Mouse (Mus musculus) small intestine, adult 2 months (tissue): ENCODE data around the gene Gpr21. TPM values are rescaled to one million over a fixed set of nuclear protein-coding genes. Genes with fewer than 3 reads are reported as not detected.
"Not testable (repeated sequence)": the region's sequence is repeated elsewhere in the genome, so short reads cannot be mapped to it uniquely, and the experiment has no call there.

ENCODE experiments used
- H3K27ac ChIP-seq: fragments of 200-500 bp; 2 replicates; pipeline ENCODE4 v1.5.1; 2012; ENCODE audit warnings: low read depth, low read length, control low read depth, inconsistent platforms; ENCODE audit not compliant: insufficient read depth
- H3K27me3 ChIP-seq: fragments of 200-500 bp; 2 replicates; pipeline ENCODE4 v1.6.1; 2012; ENCODE audit warnings: mild to moderate bottlenecking, moderate library complexity, low read length, inconsistent platforms; ENCODE audit not compliant: control insufficient read depth, insufficient read depth
- H3K36me3 ChIP-seq: fragments of 200-500 bp; 2 replicates; pipeline ENCODE4 v1.6.1; 2012; ENCODE audit warnings: mild to moderate bottlenecking, low read length, control low read depth, inconsistent platforms; ENCODE audit not compliant: control insufficient read depth, insufficient read depth
- H3K4me1 ChIP-seq: fragments of 200-500 bp; 2 replicates; pipeline ENCODE4 v1.6.1; 2012; ENCODE audit warnings: low read length, inconsistent platforms, mixed read lengths; ENCODE audit not compliant: control insufficient read depth, insufficient read depth, insufficient read length
- H3K4me3 ChIP-seq: fragments of 200-500 bp; 2 replicates; pipeline ENCODE4 v1.5.1; 2012; ENCODE audit warnings: low read depth, mild to moderate bottlenecking, control low read depth, inconsistent platforms, low read length, moderate library complexity
- CTCF ChIP-seq: fragments of 200-500 bp; IDR thresholded peaks from 2 replicates; pipeline ENCODE4 v1.5.1; 2012; ENCODE audit warnings: low read depth, mild to moderate bottlenecking, control low read depth, inconsistent platforms, low read length, moderate library complexity, mixed read lengths; ENCODE audit not compliant: insufficient replicate concordance, insufficient read length; ENCODE audit errors: extremely low read depth
- POLR2A ChIP-seq: fragments of 200-500 bp; IDR thresholded peaks from 2 replicates; pipeline ENCODE4 v1.6.1; 2012; ENCODE audit warnings: low read depth, mild to moderate bottlenecking, control low read depth, inconsistent platforms, low read length, moderate library complexity
- WGBS: fragments of 180-500 bp; shearing (Covaris S2); methylation state at CpG from one replicate; pipeline ENCODE4 v1.1.7; 2018; 5-methylcytosine and 5-hydroxymethylcytosine counted together
- polyA plus RNA-seq: library from polyadenylated mRNA; depleted of rRNA; stranded (reverse); fragments of >200 nt; gene quantifications from 2 replicates; pipeline ENCODE4 v1.2.3, GENCODE M21; 2012; rRNA removed

The Gpr21 gene
- 0.06 and 0.15 TPM in 2 replicates for polyA plus RNA-seq

- TF ChIP-seq CTCF: no peak
- TF ChIP-seq POLR2A: no peak
- H3K4me3 ChIP-seq: no peak within 1 kb of the TSS
- no peak within 1 kb of the TSS for H3K27ac ChIP-seq
- H3K27me3 ChIP-seq: no peaks in the 10 kb centered on the region
- H3K4me1 ChIP-seq: peaks cover 4% of the 10 kb centered on the region; the same call in 1 of the 2 replicates
- H3K36me3 ChIP-seq: peaks cover 14% of the 10 kb centered on the region
- WGBS: 62% methylated on average over 11 of the region's 11 CpGs
These were observed at the start of gene Gpr21 for GRCm38 (mm10) chr2:37516030-37516710. TSS of gene Gpr21 (plus strand) at chr2:37516332.

DNA sequence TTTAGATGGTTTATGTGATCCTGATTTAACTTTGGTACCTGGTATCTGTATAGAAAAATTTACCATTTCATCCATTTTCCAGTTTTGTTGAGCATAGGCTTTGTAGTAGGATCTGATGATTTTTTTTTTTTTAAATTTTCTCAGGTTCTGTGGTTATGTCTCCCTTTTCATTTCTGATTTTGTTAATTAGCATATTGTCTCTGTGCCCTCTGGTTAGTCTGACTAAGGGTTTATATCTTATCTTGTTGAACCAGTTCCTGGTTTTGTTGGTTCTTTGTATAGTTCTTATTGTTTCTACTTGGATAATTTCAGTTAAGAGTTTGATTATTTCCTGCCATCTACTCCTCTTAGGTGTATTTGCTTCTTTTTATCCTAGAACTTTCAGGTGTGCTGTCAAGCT, 36.6 kb upstream of the Gpr21 start:
- Histone ChIP-seq H3K4me1 (no peaks in the 10 kb centered on the region), H3K36me3 (peaks cover 24% of the 10 kb centered on the region), H3K4me3 (no peak overlapping the region), H3K27me3 (no peaks in the 10 kb centered on the region), H3K27ac (no peak overlapping the region)
- TF ChIP-seq CTCF: no peak
- TF ChIP-seq POLR2A: no peak

- Histone ChIP-seq H3K4me3 (no peak overlapping the region), H3K27ac (no peak overlapping the region), H3K4me1 (no peaks in the 10 kb centered on the region), H3K36me3 (peaks cover 27% of the 10 kb centered on the region), H3K27me3 (no peaks in the 10 kb centered on the region)
- TF ChIP-seq CTCF (no peak), POLR2A (no peak)
- 70% methylated on average over 2 of the region's 2 CpGs for WGBS
These were observed 36.1 kb upstream of the Gpr21 start for GRCm38 (mm10) chr2:37480039-37480438.

DNA sequence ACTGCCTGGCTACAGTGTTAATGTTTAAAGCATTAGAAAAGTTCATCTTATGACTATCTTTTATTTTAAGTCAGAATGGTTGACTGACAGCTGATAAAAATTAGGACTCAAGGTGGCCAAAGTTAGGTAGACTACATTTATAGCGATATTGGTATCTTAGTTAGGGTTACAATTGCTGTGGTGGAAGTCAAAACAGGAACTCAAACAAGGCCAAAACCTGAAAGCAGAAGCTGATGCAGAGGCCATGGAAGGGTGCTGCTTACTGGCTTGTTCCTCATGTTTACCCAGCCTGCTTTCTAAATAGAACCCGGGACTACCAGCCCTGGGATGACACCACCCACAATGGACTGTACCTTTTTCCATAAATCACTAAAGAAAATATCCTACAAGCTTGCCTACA, 32.0 kb upstream of the Gpr21 start:
- H3K4me1 ChIP-seq: no peaks in the 10 kb centered on the region
- 60% methylated on average over 2 of the region's 2 CpGs for WGBS
- peaks cover 29% of the 10 kb centered on the region for H3K36me3 ChIP-seq
- H3K4me3 ChIP-seq: no peak overlapping the region
- H3K27ac ChIP-seq: no peak overlapping the region
- no peaks in the 10 kb centered on the region for H3K27me3 ChIP-seq
- TF ChIP-seq CTCF: no peak
- TF ChIP-seq POLR2A: no peak

DNA sequence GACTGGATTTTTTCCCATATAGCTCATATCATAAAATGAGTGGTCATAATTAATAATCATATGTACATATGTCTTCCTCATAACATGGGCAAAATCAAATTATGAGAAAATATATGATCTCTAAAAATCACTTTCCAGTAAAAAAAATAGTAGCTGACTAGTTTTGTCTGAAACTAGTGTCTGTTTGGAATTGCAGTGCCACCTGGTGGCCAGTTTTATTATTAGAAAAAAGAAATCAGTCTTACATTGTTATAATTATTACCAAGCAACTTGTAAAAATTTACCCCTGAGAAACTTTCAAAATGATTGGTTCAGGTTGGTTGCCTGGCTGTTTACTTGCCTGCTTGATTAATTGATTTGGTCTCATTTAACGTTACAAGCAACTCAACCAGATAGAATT, 30.8 kb upstream of the Gpr21 start:
- Histone ChIP-seq H3K4me3 (no peak overlapping the region), H3K27ac (no peak overlapping the region), H3K4me1 (no peaks in the 10 kb centered on the region), H3K36me3 (peaks cover 35% of the 10 kb centered on the region), H3K27me3 (no peaks in the 10 kb centered on the region)
- 75% methylated on average over 1 of the region's 1 CpGs for WGBS
- TF ChIP-seq POLR2A: no peak
- TF ChIP-seq CTCF: no peak

GRCm38 (mm10) chr2:37486408-37486807, 29.7 kb upstream of the Gpr21 start:
- no peak overlapping the region for H3K27ac ChIP-seq
- TF ChIP-seq CTCF (no peak), POLR2A (no peak)
- H3K4me3 ChIP-seq: no peak overlapping the region
- no peaks in the 10 kb centered on the region for H3K4me1 ChIP-seq
- peaks cover 37% of the 10 kb centered on the region for H3K36me3 ChIP-seq
- no peaks in the 10 kb centered on the region for H3K27me3 ChIP-seq

DNA sequence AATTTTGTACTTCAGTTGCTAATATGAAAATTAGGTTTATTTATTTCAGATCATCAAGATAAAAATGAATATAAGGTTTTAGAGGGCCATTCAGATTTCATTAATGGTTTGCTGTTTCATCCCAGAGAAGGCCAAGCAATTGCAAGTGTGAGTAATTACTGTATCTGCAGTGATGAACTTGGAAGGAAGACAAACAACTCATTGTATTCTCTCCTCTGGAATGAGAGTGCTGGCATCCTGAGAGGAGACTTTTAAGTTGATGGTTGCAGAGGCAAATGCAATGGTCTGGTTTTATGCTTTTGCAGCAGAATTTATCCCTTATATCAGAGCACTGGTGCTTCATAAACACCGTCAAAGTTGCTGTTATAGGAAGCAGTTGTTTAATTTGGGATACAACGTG, 27.2 kb upstream of the Gpr21 start:
- no peak overlapping the region for H3K4me3 ChIP-seq
- peaks cover 45% of the 10 kb centered on the region for H3K36me3 ChIP-seq
- no peak for TF ChIP-seq CTCF
- no peak for TF ChIP-seq POLR2A
- 95% methylated on average over 2 of the region's 2 CpGs for WGBS
- no peak overlapping the region for H3K27ac ChIP-seq
- no peaks in the 10 kb centered on the region for H3K27me3 ChIP-seq
- no peaks in the 10 kb centered on the region for H3K4me1 ChIP-seq

DNA sequence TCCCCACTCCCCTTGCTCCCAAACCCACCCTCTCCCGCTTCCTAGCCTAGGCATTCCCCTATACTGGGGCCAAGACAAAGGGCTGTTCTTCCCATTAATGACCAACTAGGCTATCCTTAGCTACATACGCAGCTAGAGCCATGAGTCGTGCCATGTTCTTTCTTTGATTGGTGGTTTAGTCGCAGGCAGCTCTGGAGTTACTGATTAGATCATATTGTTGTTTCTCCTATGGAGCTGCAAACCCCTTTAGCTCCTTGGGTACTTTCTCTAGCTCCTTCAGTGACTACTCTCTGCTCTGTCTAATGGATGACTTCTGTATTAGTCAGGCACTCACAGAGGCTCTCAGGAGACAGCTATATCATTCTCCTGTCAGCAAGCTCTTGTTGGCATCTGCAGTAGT, 18.8 kb upstream of the Gpr21 start:
- Histone ChIP-seq H3K27me3 (no peaks in the 10 kb centered on the region), H3K27ac (no peak overlapping the region), H3K4me3 (no peak overlapping the region), H3K4me1 (no peaks in the 10 kb centered on the region), H3K36me3 (peaks cover 21% of the 10 kb centered on the region)
- TF ChIP-seq CTCF: no peak
- TF ChIP-seq POLR2A: no peak
- WGBS: 90% methylated on average over 4 of the region's 4 CpGs

DNA sequence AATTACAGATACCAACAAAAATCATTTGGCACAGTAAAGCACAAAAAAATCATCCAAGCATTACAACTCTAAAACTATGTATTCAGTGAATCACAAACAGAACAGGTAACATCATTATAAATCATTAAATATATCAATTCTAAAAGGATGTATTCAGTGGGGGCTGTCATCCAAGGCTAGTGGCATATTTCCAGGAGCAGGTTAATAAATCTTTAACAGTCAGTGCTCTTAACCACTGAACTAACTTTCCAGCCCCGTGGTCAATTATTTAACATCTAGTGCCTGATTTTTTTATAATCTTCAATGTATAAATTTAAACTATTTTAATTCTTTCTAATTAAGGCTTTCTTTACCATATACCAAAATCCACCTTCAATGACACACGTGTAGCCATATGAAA, 10.3 kb upstream of the Gpr21 start:
- not testable (repeated sequence) for H3K27ac ChIP-seq
- WGBS: 48% methylated on average over 2 of the region's 2 CpGs
- H3K36me3 ChIP-seq: peaks cover 16% of the 10 kb centered on the region

More for the DNA sequence above, 10.3 kb upstream of the Gpr21 start:
- H3K4me1 ChIP-seq, H3K27me3 ChIP-seq, H3K4me3 ChIP-seq: not testable (repeated sequence)
